Mouse (Mus musculus): ENCODE data around the gene Tsacc. TPM values are rescaled to one million over a fixed set of nuclear protein-coding genes. Genes with fewer than 3 reads are reported as not detected.
"Not testable (repeated sequence)": the region's sequence is repeated elsewhere in the genome, so short reads cannot be mapped to it uniquely, and the experiment has no call there.

The Tsacc gene
- total and polyA plus RNA-seq, 3 experiments: 6.7 to 11.3 (median 9.3) TPM

DNA sequence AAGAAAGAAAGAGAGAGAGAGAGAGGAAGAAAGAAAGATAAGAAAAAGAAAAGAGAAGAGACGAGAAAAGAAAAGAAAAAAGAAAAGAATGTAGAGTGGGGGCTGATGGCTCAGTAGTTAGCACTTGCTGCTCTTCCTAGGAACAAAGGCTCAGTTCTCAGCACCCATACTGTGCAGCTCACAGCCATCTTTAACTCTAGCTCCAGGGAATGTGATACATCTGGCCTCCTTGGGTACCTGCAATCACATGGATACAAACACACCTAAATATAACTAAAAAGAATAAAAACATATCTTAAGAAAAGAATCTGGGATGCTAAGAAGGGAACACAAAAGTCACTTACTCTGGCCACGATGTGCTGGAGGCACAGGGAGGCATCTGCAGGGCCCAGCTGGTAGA is 20.7 kb downstream of the Tsacc start:
- no peaks in the 10 kb centered on the region for H3K79me2 ChIP-seq (replicated peaks; ENCODE audit: control insufficient read depth, extremely low read depth, insufficient read depth, poor library complexity, severe bottlenecking)
- no peak overlapping the region for H3K4me2 ChIP-seq (ENCODE audit: insufficient read depth, low read depth, poor library complexity, severe bottlenecking)
- no peaks in the 10 kb centered on the region for H3K9me3 ChIP-seq (replicated peaks; ENCODE audit: low read length)
- H3K27me3 ChIP-seq (replicated peaks): no peaks in the 10 kb centered on the region
- dilution Hi-C loops (cut with MboI; ENCODE audit: extremely low pct_ligation_motif_present, extremely low pct_unique_long_range_greater_than_20kb, low sequenced_read_pairs) (no loop called here), in situ Hi-C loops (cut with MboI; ENCODE audit: low pct_ligation_motif_present, low pct_unique_long_range_greater_than_20kb, low sequenced_read_pairs) (no loop called here)
- H3K4me1 ChIP-seq (ENCODE audit: control insufficient read depth in 1 of 2, insufficient read depth in 2 of 2): no peaks in the 10 kb centered on the region
- no peak for DNase-seq (ENCODE audit: extremely low read depth)
- H3K4me3 ChIP-seq (replicated peaks in 1 of 3; ENCODE audit: low read depth in 2 of 3, low read length in 2 of 3, poor library complexity in 1 of 3): no peak overlapping the region
- no peak overlapping the region for H3K9ac ChIP-seq (ENCODE audit: insufficient read depth, low read depth)
- TF ChIP-seq MAZ (IDR thresholded peaks at IDR 0.05; ENCODE audit: low read depth, low read length): no peak
- no peak for TF ChIP-seq POLR2A (IDR thresholded peaks at IDR 0.05; ENCODE audit: low read depth, low read length)
- no peak for TF ChIP-seq ZNF384 (IDR thresholded peaks at IDR 0.05; ENCODE audit: low read depth, low read length)
- no peak for TF ChIP-seq MYC (IDR thresholded peaks at IDR 0.05; ENCODE audit: low read depth, low read length)
- TF ChIP-seq MAX (IDR thresholded peaks at IDR 0.05; ENCODE audit: low read length): no peak
- no peak for TF ChIP-seq BHLHE40 (IDR thresholded peaks at IDR 0.05; ENCODE audit: low read depth, low read length)
- H3K27ac ChIP-seq (ENCODE audit: insufficient read depth, low read depth): no peak overlapping the region
- no peaks in the 10 kb centered on the region for H3K36me3 ChIP-seq (replicated peaks in 1 of 2; ENCODE audit: control insufficient read depth in 1 of 2, insufficient read depth in 1 of 2, low read length in 1 of 2)

DNA sequence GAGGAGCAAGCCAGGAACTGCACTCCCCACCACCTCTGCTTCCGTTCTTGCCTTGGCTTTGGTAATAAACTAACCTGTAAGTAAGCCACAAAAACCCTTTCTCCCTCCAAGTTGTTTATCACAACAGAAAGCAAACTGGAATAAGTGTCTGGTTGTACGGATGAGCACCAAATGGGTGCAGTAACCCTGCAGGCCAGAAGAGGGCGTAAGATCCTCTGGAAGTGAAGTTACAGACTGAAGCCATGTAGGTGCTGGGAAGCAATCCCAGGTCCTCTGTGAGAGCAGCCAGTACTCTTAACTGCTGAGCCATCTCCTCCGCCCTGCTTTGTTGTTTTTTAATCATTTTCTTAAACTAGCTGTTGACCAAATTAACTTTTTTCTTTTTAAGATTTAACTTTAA is 22.8 kb downstream of the Tsacc start:
- H3K4me3 ChIP-seq (replicated peaks in 1 of 3; ENCODE audit: low read depth in 2 of 3, low read length in 2 of 3, poor library complexity in 1 of 3): no peak overlapping the region
- H3K36me3 ChIP-seq (replicated peaks in 1 of 2; ENCODE audit: control insufficient read depth in 1 of 2, insufficient read depth in 1 of 2, low read length in 1 of 2): no peaks in the 10 kb centered on the region
- no peaks in the 10 kb centered on the region for H3K4me1 ChIP-seq (ENCODE audit: control insufficient read depth in 1 of 2, insufficient read depth in 2 of 2)
- H3K27me3 ChIP-seq (replicated peaks): no peaks in the 10 kb centered on the region
- no peaks in the 10 kb centered on the region for H3K79me2 ChIP-seq (replicated peaks; ENCODE audit: control insufficient read depth, extremely low read depth, insufficient read depth, poor library complexity, severe bottlenecking)
- no peak overlapping the region for H3K27ac ChIP-seq (ENCODE audit: insufficient read depth, low read depth)
- DNase-seq (ENCODE audit: extremely low read depth): no peak
- no peaks in the 10 kb centered on the region for H3K9me3 ChIP-seq (replicated peaks; ENCODE audit: low read length)
- peak; percentile 41 to 43 for TF ChIP-seq CTCF (conservative IDR thresholded peaks at IDR 0.05 in 1 of 2, IDR thresholded peaks at IDR 0.05 in 1 of 2; ENCODE audit: low read depth in 2 of 2, low read length in 2 of 2)
- TF ChIP-seq ZC3H11A (IDR thresholded peaks at IDR 0.05; ENCODE audit: low read depth, low read length): no peak
- H3K4me2 ChIP-seq (ENCODE audit: insufficient read depth, low read depth, poor library complexity, severe bottlenecking): no peak overlapping the region
- dilution Hi-C loops (cut with MboI; ENCODE audit: extremely low pct_ligation_motif_present, extremely low pct_unique_long_range_greater_than_20kb, low sequenced_read_pairs): no loop called here
- in situ Hi-C loops (cut with MboI; ENCODE audit: low pct_ligation_motif_present, low pct_unique_long_range_greater_than_20kb, low sequenced_read_pairs): no loop called here
- no peak overlapping the region for H3K9ac ChIP-seq (ENCODE audit: insufficient read depth, low read depth)

DNA sequence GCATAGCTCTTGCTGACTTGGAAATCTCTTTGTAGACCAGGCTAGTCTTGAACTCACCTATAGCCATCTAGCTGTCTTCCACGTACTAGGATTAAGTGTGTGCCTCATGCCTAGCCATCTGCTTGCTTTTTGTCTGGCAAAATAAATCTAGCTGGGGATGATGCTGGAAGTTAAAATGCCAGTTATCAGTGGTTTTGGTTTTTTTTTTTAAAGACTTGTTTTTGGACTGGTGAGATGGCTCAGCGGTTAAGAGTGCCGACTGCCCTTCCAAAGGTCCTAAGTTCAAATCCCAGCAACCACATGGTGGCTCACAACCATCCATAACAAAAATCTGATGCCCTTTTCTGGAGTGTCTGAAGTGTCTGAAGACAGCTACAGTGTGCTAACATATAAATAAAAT is 24.9 kb downstream of the Tsacc start:
- Histone ChIP-seq H3K4me3 (replicated peaks in 1 of 3; ENCODE audit: low read depth in 2 of 3, low read length in 2 of 3, poor library complexity in 1 of 3) (no peak overlapping the region), H3K4me1 (ENCODE audit: control insufficient read depth in 1 of 2, insufficient read depth in 2 of 2) (no peaks in the 10 kb centered on the region), H3K9ac (ENCODE audit: insufficient read depth, low read depth) (no peak overlapping the region), H3K79me2 (replicated peaks; ENCODE audit: control insufficient read depth, extremely low read depth, insufficient read depth, poor library complexity, severe bottlenecking) (no peaks in the 10 kb centered on the region), H3K27me3 (replicated peaks) (peaks cover 3% of the 10 kb centered on the region), H3K36me3 (replicated peaks in 1 of 2; ENCODE audit: control insufficient read depth in 1 of 2, insufficient read depth in 1 of 2, low read length in 1 of 2) (no peaks in the 10 kb centered on the region), H3K9me3 (replicated peaks; ENCODE audit: low read length) (no peaks in the 10 kb centered on the region), H3K27ac (ENCODE audit: insufficient read depth, low read depth) (no peak overlapping the region), H3K4me2 (ENCODE audit: insufficient read depth, low read depth, poor library complexity, severe bottlenecking) (no peak overlapping the region)
- TF ChIP-seq NRF1 (IDR thresholded peaks at IDR 0.05; ENCODE audit: low read depth, low read length) (no peak), ZMIZ1 (IDR thresholded peaks at IDR 0.05; ENCODE audit: low read depth, low read length) (no peak), USF1 (IDR thresholded peaks at IDR 0.05; ENCODE audit: low read depth, low read length) (no peak), BHLHE40 (IDR thresholded peaks at IDR 0.05; ENCODE audit: low read depth, low read length) (no peak), PAX5 (IDR thresholded peaks at IDR 0.05; ENCODE audit: low read length) (no peak), MAX (IDR thresholded peaks at IDR 0.05; ENCODE audit: low read length) (no peak), ZNF384 (IDR thresholded peaks at IDR 0.05; ENCODE audit: low read depth, low read length) (no peak), E2F4 (IDR thresholded peaks at IDR 0.05; ENCODE audit: insufficient replicate concordance, low read depth, low read length) (no peak), CHD1 (IDR thresholded peaks at IDR 0.05; ENCODE audit: low read depth, low read length) (no peak), POLR2AphosphoS2 (IDR thresholded peaks at IDR 0.05; ENCODE audit: low read depth, low read length) (no peak), ELF1 (IDR thresholded peaks at IDR 0.05; ENCODE audit: low read depth, low read length) (no peak), POLR2A (IDR thresholded peaks at IDR 0.05; ENCODE audit: low read depth, low read length) (no peak), SMC3 (IDR thresholded peaks at IDR 0.05; ENCODE audit: low read depth, low read length) (no peak), TBP (conservative IDR thresholded peaks at IDR 0.05; ENCODE audit: low read depth, low read length) (no peak), MXI1 (IDR thresholded peaks at IDR 0.05; ENCODE audit: low read depth, low read length) (no peak)
- no peak for DNase-seq (ENCODE audit: extremely low read depth)
- dilution Hi-C loops (cut with MboI; ENCODE audit: extremely low pct_ligation_motif_present, extremely low pct_unique_long_range_greater_than_20kb, low sequenced_read_pairs) (no loop called here), in situ Hi-C loops (cut with MboI; ENCODE audit: low pct_ligation_motif_present, low pct_unique_long_range_greater_than_20kb, low sequenced_read_pairs) (no loop called here)

DNA sequence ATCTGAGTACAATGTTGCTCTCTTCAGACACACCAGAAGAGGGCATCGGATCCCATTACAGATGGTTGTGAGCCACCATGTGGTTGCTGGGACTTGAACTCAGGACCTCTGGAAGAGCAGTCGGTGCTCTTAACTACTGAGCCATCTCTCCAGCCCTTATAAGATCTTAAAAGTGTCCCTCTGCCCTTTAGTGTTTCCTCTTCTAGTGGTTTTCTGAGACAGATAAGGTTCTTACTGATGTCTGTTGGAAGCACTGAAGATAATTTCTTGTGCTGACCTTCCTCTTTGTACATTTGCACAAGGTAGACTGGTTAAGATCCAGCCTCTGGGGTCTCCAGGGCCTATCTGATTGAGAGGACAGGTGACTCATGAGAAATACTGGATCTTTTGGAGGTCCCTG is 25.5 kb downstream of the Tsacc start:
- H3K27me3 ChIP-seq (replicated peaks); H3K27ac ChIP-seq (ENCODE audit: insufficient read depth, low read depth); H3K79me2 ChIP-seq (replicated peaks; ENCODE audit: control insufficient read depth, extremely low read depth, insufficient read depth, poor library complexity, severe bottlenecking); H3K4me3 ChIP-seq (replicated peaks in 1 of 3; ENCODE audit: low read depth in 2 of 3, low read length in 2 of 3, poor library complexity in 1 of 3); in situ Hi-C loops (cut with MboI; ENCODE audit: low pct_ligation_motif_present, low pct_unique_long_range_greater_than_20kb, low sequenced_read_pairs); dilution Hi-C loops (cut with MboI; ENCODE audit: extremely low pct_ligation_motif_present, extremely low pct_unique_long_range_greater_than_20kb, low sequenced_read_pairs); H3K4me1 ChIP-seq (ENCODE audit: control insufficient read depth in 1 of 2, insufficient read depth in 2 of 2); H3K36me3 ChIP-seq (replicated peaks in 1 of 2; ENCODE audit: control insufficient read depth in 1 of 2, insufficient read depth in 1 of 2, low read length in 1 of 2); H3K9ac ChIP-seq (ENCODE audit: insufficient read depth, low read depth); H3K4me2 ChIP-seq (ENCODE audit: insufficient read depth, low read depth, poor library complexity, severe bottlenecking); DNase-seq (ENCODE audit: extremely low read depth); H3K9me3 ChIP-seq (replicated peaks; ENCODE audit: low read length): not testable (repeated sequence)
